Mouse (Mus musculus) embryonic facial prominence, embryonic 14.5 days (tissue): ENCODE data around the gene Bcl2l11. TPM values are rescaled to one million over a fixed set of nuclear protein-coding genes. Genes with fewer than 3 reads are reported as not detected.
A peak's percentile ranks its signal among the peaks of the same experiment; 100 is the strongest.

Experiments used
- ATAC-seq: fragments of 200-750 bp; cut with Nextera tagmentation; 2 replicates; pipeline ENCODE4 v1.8.0; 2017; ENCODE audit warnings: low read depth, moderate number of reproducible peaks, moderate TSS enrichment
- DNase-seq: peaks from one replicate; pipeline ENCODE4 v3.0.0-alpha.2; 2015; ENCODE audit warnings: low spot score
- H3K27ac ChIP-seq: fragments of 300-500 bp; sonication (generic); replicated peaks from 2 replicates; pipeline ENCODE4 v1.5.1; 2014; ENCODE audit warnings: low read depth, mild to moderate bottlenecking, low read length, moderate library complexity
- H3K27me3 ChIP-seq: fragments of 300-500 bp; sonication (generic); replicated peaks from 2 replicates; pipeline ENCODE4 v1.6.1; 2014; ENCODE audit warnings: low read length; ENCODE audit not compliant: control insufficient read depth, insufficient read depth
- H3K36me3 ChIP-seq: fragments of 300-500 bp; sonication (generic); 2 replicates; pipeline ENCODE4 v1.6.1; 2014; ENCODE audit warnings: low read length, mixed read lengths; ENCODE audit not compliant: control insufficient read depth, insufficient read depth
- H3K4me1 ChIP-seq: fragments of 300-500 bp; sonication (generic); 2 replicates; pipeline ENCODE4 v1.6.1; 2014; ENCODE audit warnings: antibody characterized with exemption, low read length; ENCODE audit not compliant: control insufficient read depth, insufficient read depth
- H3K4me2 ChIP-seq: fragments of 300-500 bp; sonication (generic); 2 replicates; pipeline ENCODE4 v1.6.1; 2014; ENCODE audit warnings: low read depth, mild to moderate bottlenecking, low read length, moderate library complexity, mixed read lengths
- H3K4me3 ChIP-seq: fragments of 300-500 bp; sonication (generic); 2 replicates; pipeline ENCODE4 v1.5.1; 2014; ENCODE audit warnings: low read depth, mild to moderate bottlenecking, low read length
- H3K9ac ChIP-seq: fragments of 300-500 bp; sonication (generic); 2 replicates; pipeline ENCODE4 v1.6.1; 2014; ENCODE audit warnings: low read depth, mild to moderate bottlenecking, low read length, moderate library complexity, mixed read lengths
- H3K9me3 ChIP-seq: fragments of 300-500 bp; sonication (generic); 2 replicates; pipeline ENCODE4 v1.6.1; 2016; ENCODE audit warnings: low read length; ENCODE audit not compliant: control insufficient read depth
- WGBS: fragments of 180-500 bp; shearing (Covaris S2); extraction: QIAGEN DNeasy Blood & Tissue Kit; methylation state at CpG from one replicate; pipeline ENCODE4 v1.1.7; 2014; 5-methylcytosine and 5-hydroxymethylcytosine counted together
- polyA plus RNA-seq: library from polyadenylated mRNA; unstranded; fragments of >200 nt; fragmentation: Nextera tagmentation; extraction: Ambion mirVana; gene quantifications from 2 replicates; pipeline ENCODE4 v1.2.1, GENCODE M21; 2014

Gene Bcl2l11
- polyA plus RNA-seq, 1 experiment from 2014 or later: 13.3 TPM

DNA sequence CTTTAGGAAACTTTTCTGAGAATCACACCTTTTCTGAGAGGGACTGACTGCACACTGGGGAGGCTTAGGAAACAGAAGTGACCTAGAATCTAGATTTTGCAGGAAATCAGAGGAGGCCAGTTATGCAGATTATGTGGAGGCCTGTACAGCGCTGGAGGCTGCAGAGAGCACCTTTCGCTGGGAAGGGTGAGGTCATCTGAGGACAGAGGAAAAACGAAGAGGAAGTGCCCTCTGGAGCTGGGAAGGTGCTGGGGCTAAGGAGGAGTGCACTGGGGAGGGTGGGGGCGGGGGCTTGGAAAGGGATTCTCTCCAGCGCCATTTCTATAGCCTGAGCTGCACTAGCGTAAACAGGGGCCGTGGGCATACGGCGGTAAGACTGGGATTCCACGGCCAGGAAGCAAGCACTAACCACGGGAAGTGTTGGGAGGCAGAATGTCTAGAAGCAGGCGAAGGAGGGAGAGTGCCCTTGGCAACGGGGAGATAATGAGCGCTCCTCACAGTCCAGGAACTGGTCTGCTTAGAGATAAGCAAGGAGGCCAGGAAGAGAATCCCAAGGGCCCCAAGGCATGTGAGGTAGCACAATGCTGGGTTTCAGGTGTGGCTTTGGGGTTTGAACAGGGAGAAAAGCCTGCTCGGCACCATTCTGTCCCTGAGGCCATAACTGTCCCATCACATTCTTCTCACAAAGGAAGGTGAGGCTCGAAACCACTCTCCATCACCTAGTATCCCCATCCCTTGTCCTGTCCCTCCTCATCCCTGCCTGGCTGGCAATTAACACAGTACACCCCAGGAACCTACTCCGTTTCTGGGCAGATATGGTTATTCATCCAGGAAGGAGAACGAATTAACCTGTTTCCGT lies 85.4 kb downstream of the Bcl2l11 start:
- Histone ChIP-seq H3K9ac (peak overlapping the region; percentile 41; the same call in 1 of the 2 replicates), H3K4me1 (peaks cover 21% of the 10 kb centered on the region), H3K27ac (no peak overlapping the region), H3K4me3 (no peak overlapping the region), H3K4me2 (peak overlapping the region; percentile 36), H3K36me3 (no peaks in the 10 kb centered on the region), H3K27me3 (no peaks in the 10 kb centered on the region), H3K9me3 (no peaks in the 10 kb centered on the region)
- ATAC-seq: peak; percentile 30; the same call in 1 of the 2 replicates
- WGBS: 18% methylated on average over 19 of the region's 19 CpGs
- peak; percentile 16 for DNase-seq

DNA sequence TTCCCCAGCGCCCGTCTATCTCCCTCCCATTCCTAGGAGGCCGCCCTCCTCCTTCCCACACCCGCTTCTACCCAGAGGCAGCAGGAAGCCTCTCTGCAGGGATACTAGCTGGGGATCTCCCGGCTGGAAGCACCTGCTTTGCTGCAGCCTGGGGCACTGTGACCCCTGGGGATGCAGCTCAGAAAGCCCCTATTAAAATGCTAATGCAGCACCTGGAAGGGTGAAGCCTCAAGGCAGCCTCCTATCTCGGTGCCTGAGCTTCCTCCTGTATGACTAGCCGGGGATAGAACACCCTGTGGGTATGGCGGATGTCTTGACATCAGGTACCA lies 86.0 kb downstream of the Bcl2l11 start:
- H3K4me3 ChIP-seq: no peak overlapping the region
- ATAC-seq: peak; percentile 34; the same call in 1 of the 2 replicates
- H3K9me3 ChIP-seq: no peaks in the 10 kb centered on the region
- no peak overlapping the region for H3K4me2 ChIP-seq
- peaks cover 21% of the 10 kb centered on the region for H3K4me1 ChIP-seq
- WGBS: 41% methylated on average over 8 of the region's 8 CpGs
- H3K9ac ChIP-seq: no peak overlapping the region
- H3K27me3 ChIP-seq: no peaks in the 10 kb centered on the region
- DNase-seq: peak; percentile 29
- no peak overlapping the region for H3K27ac ChIP-seq
- H3K36me3 ChIP-seq: no peaks in the 10 kb centered on the region
